Mouse (Mus musculus): ENCODE measurements around the gene Gm49450. TPM values are rescaled to one million over a fixed set of nuclear protein-coding genes. Genes with fewer than 3 reads are reported as not detected.
"Not testable (repeated sequence)": the region's sequence is repeated elsewhere in the genome, so short reads cannot be mapped to it uniquely, and the experiment has no call there.

The Gm49450 gene
- total and polyA plus RNA-seq, 3 experiments, result 26.2 TPM; not detected in 2

- no peaks in the 10 kb centered on the region for H3K79me2 ChIP-seq (replicated peaks; ENCODE audit: control insufficient read depth, insufficient read depth, low read length)
- intact Hi-C loops (cut with DNase I), result no loop called here
- H3K36me3 ChIP-seq (ENCODE audit: control insufficient read depth, insufficient read depth, low read length), result no peaks in the 10 kb centered on the region; the same call in 1 of the 2 replicates
- no peak for DNase-seq
- 88% methylated on average over 9 of the region's 9 CpGs for WGBS
- no peaks in the 10 kb centered on the region for H3K27me3 ChIP-seq (ENCODE audit: control insufficient read depth, insufficient read depth, low read length)
- no peak overlapping the region for H3K4me3 ChIP-seq
- peaks cover 12% of the 10 kb centered on the region for H3K4me1 ChIP-seq (ENCODE audit: control insufficient read depth, insufficient read depth, low read length)
- H3K27ac ChIP-seq, result no peak overlapping the region
- TF ChIP-seq POLR2A (IDR thresholded peaks at IDR 0.05; ENCODE audit: insufficient read depth, low read depth, low read length) (no peak), EP300 (IDR thresholded peaks at IDR 0.05; ENCODE audit: insufficient read depth, low read depth, low read length) (no peak), CTCF (IDR thresholded peaks at IDR 0.05) (no peak)
- no peak overlapping the region for H3K9ac ChIP-seq (ENCODE audit: low read depth, low read length)
Measured at GRCm38 (mm10) chr15:98973015-98973614, 19.8 kb upstream of the Gm49450 start.

GRCm38 (mm10) chr15:98971576-98972320 is 18.4 kb upstream of the Gm49450 start:
- 75% methylated on average over 15 of the region's 15 CpGs for WGBS
- DNase-seq; H3K79me2 ChIP-seq (replicated peaks; ENCODE audit: control insufficient read depth, insufficient read depth, low read length); H3K27me3 ChIP-seq (ENCODE audit: control insufficient read depth, insufficient read depth, low read length); H3K4me3 ChIP-seq; intact Hi-C loops (cut with DNase I); H3K27ac ChIP-seq; H3K36me3 ChIP-seq (ENCODE audit: control insufficient read depth, insufficient read depth, low read length); H3K9ac ChIP-seq (ENCODE audit: low read depth, low read length); H3K4me1 ChIP-seq (ENCODE audit: control insufficient read depth, insufficient read depth, low read length): not testable (repeated sequence)

DNA sequence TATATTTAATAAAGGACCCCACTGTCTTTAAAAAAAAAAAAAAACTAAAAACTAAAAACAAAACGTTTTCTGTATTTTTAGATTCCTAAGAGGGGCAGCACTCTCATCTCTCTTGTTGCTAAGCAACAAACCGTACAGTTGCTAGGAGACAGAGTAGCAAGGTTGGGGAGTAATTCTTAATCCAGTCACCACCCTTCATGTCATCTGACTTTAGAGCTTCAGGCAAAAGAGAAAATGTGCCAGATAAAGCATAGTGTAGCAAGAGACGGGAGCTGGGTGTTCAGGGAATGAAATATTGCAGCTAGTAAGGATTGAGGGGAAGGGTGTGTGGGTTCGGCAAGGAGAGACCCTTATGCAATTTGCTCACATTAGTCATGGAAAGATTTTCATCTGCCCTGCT is 17.8 kb upstream of the Gm49450 start:
- intact Hi-C loops (cut with DNase I), result no loop called here
- Histone ChIP-seq H3K27me3 (ENCODE audit: control insufficient read depth, insufficient read depth, low read length) (no peaks in the 10 kb centered on the region), H3K4me1 (ENCODE audit: control insufficient read depth, insufficient read depth, low read length) (peaks cover 7% of the 10 kb centered on the region), H3K9ac (ENCODE audit: low read depth, low read length) (no peak overlapping the region), H3K79me2 (replicated peaks; ENCODE audit: control insufficient read depth, insufficient read depth, low read length) (no peaks in the 10 kb centered on the region), H3K4me3 (no peak overlapping the region), H3K27ac (no peak overlapping the region), H3K36me3 (ENCODE audit: control insufficient read depth, insufficient read depth, low read length) (no peaks in the 10 kb centered on the region; the same call in 1 of the 2 replicates)
- TF ChIP-seq CTCF (IDR thresholded peaks at IDR 0.05), result no peak
- TF ChIP-seq EP300 (IDR thresholded peaks at IDR 0.05; ENCODE audit: insufficient read depth, low read depth, low read length), result no peak
- no peak for TF ChIP-seq POLR2A (IDR thresholded peaks at IDR 0.05; ENCODE audit: insufficient read depth, low read depth, low read length)
- DNase-seq, result no peak
- WGBS, result 48% methylated on average over 4 of the region's 4 CpGs

GRCm38 (mm10) chr15:98969372-98970101 is 16.2 kb upstream of the Gm49450 start:
- TF ChIP-seq POLR2A (IDR thresholded peaks at IDR 0.05; ENCODE audit: insufficient read depth, low read depth, low read length), result no peak
- TF ChIP-seq CTCF (IDR thresholded peaks at IDR 0.05), result no peak
- TF ChIP-seq EP300 (IDR thresholded peaks at IDR 0.05; ENCODE audit: insufficient read depth, low read depth, low read length), result no peak
- H3K36me3 ChIP-seq (ENCODE audit: control insufficient read depth, insufficient read depth, low read length), result no peaks in the 10 kb centered on the region; the same call in 1 of the 2 replicates
- 43% methylated on average over 16 of the region's 16 CpGs for WGBS
- intact Hi-C loops (cut with DNase I), result no loop called here
- no peak overlapping the region for H3K4me3 ChIP-seq
- H3K27me3 ChIP-seq (ENCODE audit: control insufficient read depth, insufficient read depth, low read length), result no peaks in the 10 kb centered on the region
- DNase-seq, result peak in 1 of 2 experiments; percentile 30
- H3K27ac ChIP-seq, result peak overlapping the region; percentile 38
- no peaks in the 10 kb centered on the region for H3K79me2 ChIP-seq (replicated peaks; ENCODE audit: control insufficient read depth, insufficient read depth, low read length)
- no peak overlapping the region for H3K9ac ChIP-seq (ENCODE audit: low read depth, low read length)
- peaks cover 7% of the 10 kb centered on the region for H3K4me1 ChIP-seq (ENCODE audit: control insufficient read depth, insufficient read depth, low read length)

GRCm38 (mm10) chr15:98968701-98969371 is 15.5 kb upstream of the Gm49450 start:
- H3K27ac ChIP-seq, result no peak overlapping the region; the same call in 1 of the 2 replicates
- intact Hi-C loops (cut with DNase I), result no loop called here

More at GRCm38 (mm10) chr15:98968701-98969371, 15.5 kb upstream of the Gm49450 start:
- H3K4me1 ChIP-seq (ENCODE audit: control insufficient read depth, insufficient read depth, low read length), result peaks cover 7% of the 10 kb centered on the region
- peak; percentile 25 to 30 for DNase-seq
- no peak overlapping the region for H3K9ac ChIP-seq (ENCODE audit: low read depth, low read length)
- no peaks in the 10 kb centered on the region; the same call in 1 of the 2 replicates for H3K36me3 ChIP-seq (ENCODE audit: control insufficient read depth, insufficient read depth, low read length)
- no peaks in the 10 kb centered on the region for H3K79me2 ChIP-seq (replicated peaks; ENCODE audit: control insufficient read depth, insufficient read depth, low read length)
- H3K4me3 ChIP-seq, result no peak overlapping the region
- no peaks in the 10 kb centered on the region for H3K27me3 ChIP-seq (ENCODE audit: control insufficient read depth, insufficient read depth, low read length)
- TF ChIP-seq CTCF (IDR thresholded peaks at IDR 0.05) (no peak), EP300 (IDR thresholded peaks at IDR 0.05; ENCODE audit: insufficient read depth, low read depth, low read length) (no peak), POLR2A (IDR thresholded peaks at IDR 0.05; ENCODE audit: insufficient read depth, low read depth, low read length) (no peak)
- 34% methylated on average over 12 of the region's 12 CpGs for WGBS
